Mouse (Mus musculus): ENCODE measurements at regions not wholly inside any gene's neighbourhood (a gene's known extent, or its start where the extent isn't known, plus 50 kb on each side); places are given as distances from the start of the nearest gene placed in this dataset.

DNA sequence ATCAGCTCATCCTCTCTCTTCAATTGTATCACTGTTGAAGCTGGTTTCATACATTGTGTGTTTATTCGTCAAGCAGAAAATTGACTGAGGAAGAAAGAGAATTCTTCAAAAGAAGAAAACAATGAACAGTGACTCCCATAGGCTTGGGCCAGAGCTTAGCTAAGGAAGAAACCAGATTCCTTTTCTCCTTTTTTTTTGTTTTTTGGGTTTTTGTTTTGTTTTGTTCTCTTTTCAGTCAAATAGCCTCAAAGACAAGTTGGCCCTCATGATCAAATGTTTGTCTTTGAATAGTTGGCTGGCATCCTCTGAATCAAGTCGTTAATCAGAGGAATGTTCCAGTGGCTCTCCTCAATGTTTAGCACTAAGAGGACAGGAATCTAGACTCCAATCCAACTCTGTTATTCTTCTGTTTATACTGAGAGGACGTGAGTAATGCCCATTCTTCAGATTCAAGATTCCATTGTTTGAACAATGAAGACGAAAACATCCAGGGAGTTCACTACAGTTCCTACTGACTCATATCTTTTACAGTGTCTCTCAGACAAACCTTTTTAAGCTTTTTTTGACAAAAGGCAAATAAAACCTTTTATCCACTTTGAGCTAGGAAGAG lies 86.1 kb upstream of the Adgrl4 start:
- no peak for DNase-seq (ENCODE audit: low spot score in 2 of 2)

DNA sequence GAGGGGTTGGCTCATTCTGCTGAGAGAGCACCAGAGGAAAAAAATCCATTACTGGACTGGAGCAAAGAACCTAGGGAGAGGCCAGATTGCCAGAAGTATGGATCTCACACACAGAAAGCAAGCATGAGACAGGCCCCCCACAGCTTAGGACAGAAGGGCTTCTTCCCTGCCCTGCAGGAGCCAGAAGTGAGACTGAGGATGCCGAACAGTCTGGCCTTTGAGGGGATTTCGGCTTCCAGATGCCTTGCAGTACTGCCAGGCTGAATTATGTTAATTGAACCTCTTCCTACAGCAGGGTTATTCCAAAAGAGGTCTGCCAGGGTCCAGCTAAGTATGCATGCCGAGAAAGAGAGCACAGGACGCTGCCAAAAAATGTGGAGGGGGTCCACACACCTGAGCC lies 71.4 kb upstream of the Adgrl4 start:
- peak; percentile 27 to 74 for DNase-seq (ENCODE audit: low spot score in 2 of 2)

DNA sequence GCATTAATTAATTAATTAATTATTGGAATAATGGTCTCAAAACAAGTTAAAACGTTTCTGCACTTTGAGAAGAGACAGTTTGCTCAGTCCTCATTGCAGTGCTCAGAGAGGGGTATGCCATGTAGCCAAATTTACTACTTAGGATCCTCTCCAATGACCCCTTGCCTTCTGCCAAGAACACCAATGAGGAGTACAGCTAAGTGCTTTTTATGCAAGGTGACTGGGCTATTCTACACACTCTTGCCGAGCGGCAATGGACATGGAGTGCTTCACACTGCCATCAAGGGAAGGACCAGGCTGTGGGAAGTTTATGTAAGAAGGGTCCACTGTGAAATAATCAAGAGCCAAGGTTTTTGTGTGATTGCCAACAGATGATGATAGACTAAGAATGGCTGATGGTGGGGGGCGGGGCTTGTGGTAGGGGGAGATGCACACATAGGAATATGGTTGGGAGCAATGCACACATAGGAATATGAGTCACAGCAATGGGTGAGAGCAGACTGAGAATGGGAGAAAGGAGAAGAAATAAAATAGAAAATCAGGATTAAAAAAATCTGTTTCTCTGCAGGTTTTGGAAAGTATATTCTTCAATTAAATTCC lies 70.9 kb upstream of the Adgrl4 start:
- no peak for DNase-seq (ENCODE audit: low spot score in 2 of 2)

DNA sequence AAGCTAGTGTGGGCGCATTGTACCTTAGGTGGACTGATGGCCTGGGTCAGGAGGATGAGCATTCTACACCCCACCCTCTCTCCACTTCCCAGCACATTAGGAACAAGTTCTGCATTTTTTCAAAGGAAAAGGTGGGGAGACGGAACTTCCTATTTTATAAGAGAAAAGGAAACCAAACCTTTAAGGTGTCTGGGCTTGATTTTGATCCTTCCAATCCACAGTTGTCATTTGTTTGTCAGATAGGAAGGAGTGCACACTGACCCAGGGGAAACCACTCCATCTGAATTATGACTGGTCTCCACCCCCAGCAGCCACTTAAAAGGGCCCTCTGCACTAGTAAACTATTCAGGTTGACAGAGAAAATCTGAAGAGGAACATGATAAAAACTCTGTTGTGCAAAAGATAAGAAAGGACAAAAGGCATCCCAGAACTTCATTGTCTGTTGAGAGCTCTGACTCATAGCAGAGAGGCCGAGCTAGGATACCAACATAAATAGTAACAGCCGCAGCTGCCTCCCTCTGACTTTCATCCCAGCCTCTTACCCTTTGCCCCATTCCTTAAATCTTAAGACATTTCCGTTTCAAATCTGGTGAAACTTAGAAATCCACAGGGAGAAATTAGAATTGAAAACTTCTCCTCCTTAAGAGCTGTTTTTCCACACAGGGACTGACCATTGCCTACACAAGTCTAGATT lies 54.2 kb upstream of the Adgrl4 start:
- no peak for DNase-seq (ENCODE audit: low spot score in 2 of 2)

- no peak for DNase-seq (ENCODE audit: low spot score in 2 of 2)
Observed at GRCm38 (mm10) chr3:151384850-151385249, 52.8 kb upstream of the Adgrl4 start.

DNA sequence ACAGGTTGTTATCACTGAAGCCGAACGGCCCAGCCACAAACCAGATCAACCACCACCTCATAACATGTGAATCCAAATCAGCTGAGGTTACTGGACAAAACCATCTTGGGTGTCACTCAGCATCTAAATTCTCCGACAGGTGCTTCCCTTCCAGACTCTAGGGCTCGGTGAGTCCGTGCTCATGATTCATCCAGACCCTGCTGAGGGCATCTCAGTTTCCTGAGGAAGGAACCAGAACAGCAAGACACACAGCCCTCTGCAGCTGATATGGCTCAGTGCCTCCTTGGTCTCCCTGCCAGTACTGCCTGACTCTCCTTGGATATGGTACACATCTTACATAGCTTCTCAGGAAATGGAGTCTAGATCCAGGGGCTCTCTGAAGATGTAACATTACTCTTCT lies 51.6 kb upstream of the Adgrl4 start:
- DNase-seq (ENCODE audit: low spot score in 2 of 2): no peak
